Comparison of ENCODE assay signal across 19 mouse cellular contexts in the genomic region with DNA sequence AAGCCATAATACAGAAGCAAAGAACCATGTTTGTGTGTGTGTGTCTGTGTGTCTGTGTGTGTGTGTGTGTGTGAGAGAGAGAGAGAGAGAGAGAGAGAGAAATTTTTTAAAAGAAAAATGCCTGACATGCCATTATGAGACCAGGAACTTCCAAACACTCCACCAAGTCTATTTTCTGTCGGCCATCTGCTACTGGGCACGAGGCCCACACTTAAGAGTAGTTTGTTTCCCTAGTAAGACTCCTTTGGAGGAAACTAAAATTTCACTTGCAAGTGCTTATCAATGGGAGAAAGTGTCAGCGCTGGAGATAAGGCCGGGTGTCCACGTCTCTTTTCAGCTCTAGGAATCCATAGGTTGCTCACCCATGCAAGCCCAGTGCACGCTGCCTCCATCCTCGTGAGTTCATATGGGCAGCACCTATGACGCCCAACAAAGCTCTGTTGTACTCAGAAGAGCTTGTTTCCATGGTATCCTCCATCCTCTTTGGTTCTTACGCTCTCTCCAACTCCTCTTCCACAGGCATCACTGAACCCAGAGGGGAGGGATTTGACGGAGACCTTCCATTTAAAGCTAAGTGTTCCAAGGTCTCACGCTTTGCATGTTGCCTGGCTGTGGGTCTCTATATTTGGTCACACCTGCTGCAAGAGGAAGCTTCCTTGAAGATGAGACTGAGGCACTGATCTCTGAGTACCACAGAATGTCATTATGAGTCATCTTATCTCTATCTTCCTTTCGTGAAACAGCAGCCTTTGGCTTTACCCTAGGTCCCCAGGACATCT.
DNase-seq lines count a peak whose midpoint lies in the region; ATAC-seq and TF ChIP-seq lines count a peak whose summit lies in the region.
"Had no signal": no experiment of that assay in that cellular context is flagged by ENCODE, and none has a peak within 500 bp of the region (broad histone marks: within the 10 kb centered on the region; RNA-seq: fewer than 3 reads in every experiment).

No protein-coding gene starts in this region.

- no peaks in the 10 kb centered on the region for H3K9me3 ChIP-seq in forebrain, postnatal 0 days (ENCODE audit: low read length)
- H3K9me3 ChIP-seq in forebrain, embryonic 16.5 days (ENCODE audit: control insufficient read depth, low read length), result no peaks in the 10 kb centered on the region
- H3K9me3 ChIP-seq in lung, postnatal 0 days (ENCODE audit: low read length), result no peaks in the 10 kb centered on the region
- H3K9me3 ChIP-seq: embryonic facial prominence, embryonic 12.5 days; heart, embryonic 13.5 days; limb, embryonic 10.5 days; midbrain, embryonic 15.5 days had no signal

- peak; percentile 80 for DNase-seq in forebrain, postnatal 0 days
- peak; percentile 8 for DNase-seq in lung, postnatal 0 days (ENCODE audit: low spot score)
- no peak for DNase-seq in lung, postnatal 36 days
- DNase-seq in left cerebral cortex, postnatal 25 days (ENCODE audit: low spot score in 2 of 2), result peak; percentile 20 to 75
- DNase-seq in right cerebral cortex, postnatal 4 days, result peak; percentile 32
- no peak for DNase-seq in c-Kit-positive CD71-positive TER-119-positive erythroid progenitor cells, embryonic 14.5 days (ENCODE audit: low spot score)
- DNase-seq in cerebellum, adult 11 months, result no peak
- DNase-seq: cerebellum, adult 18-20 months; heart, postnatal 36 days; kidney, adult 8-10 months; kidney, postnatal 25 days; lung, adult 2 months; thymus, adult 2 months had no signal

- H3K4me3 ChIP-seq in forebrain, postnatal 0 days (ENCODE audit: low read depth, low read length), result no peak overlapping the region
- no peak overlapping the region for H3K4me3 ChIP-seq in forebrain, embryonic 16.5 days (replicated peaks; ENCODE audit: low read length)
- no peak overlapping the region for H3K4me3 ChIP-seq in lung, postnatal 0 days (ENCODE audit: low read depth, low read length)
- H3K4me3 ChIP-seq: embryonic facial prominence, embryonic 12.5 days; heart, embryonic 13.5 days; limb, embryonic 10.5 days; midbrain, embryonic 15.5 days had no signal

- H3K9ac ChIP-seq in forebrain, postnatal 0 days, result no peak overlapping the region
- no peak overlapping the region for H3K9ac ChIP-seq in forebrain, embryonic 16.5 days (replicated peaks; ENCODE audit: low read depth, low read length)
- no peak overlapping the region for H3K9ac ChIP-seq in lung, postnatal 0 days (replicated peaks; ENCODE audit: low read depth)
- H3K9ac ChIP-seq: embryonic facial prominence, embryonic 12.5 days; heart, embryonic 13.5 days; midbrain, embryonic 15.5 days had no signal

- WGBS in forebrain, postnatal 0 days, result 72% methylated on average over 12 of the region's 12 CpGs
- 87% methylated on average over 12 of the region's 12 CpGs for WGBS in forebrain, embryonic 16.5 days
- WGBS in lung, postnatal 0 days, result 63% methylated on average over 12 of the region's 12 CpGs

- no peak for TF ChIP-seq EP300 in lung, postnatal 0 days (IDR thresholded peaks at IDR 0.05)

- TF ChIP-seq CTCF in forebrain, postnatal 0 days (IDR thresholded peaks at IDR 0.05; ENCODE audit: low read depth), result no peak
- no peak for TF ChIP-seq CTCF in lung, postnatal 0 days (IDR thresholded peaks at IDR 0.05)

- peak; percentile 83 for ATAC-seq in forebrain, postnatal 0 days
- ATAC-seq in forebrain, embryonic 16.5 days, result no peak
- no peak for ATAC-seq in lung, postnatal 0 days
- ATAC-seq: midbrain, embryonic 15.5 days had no signal

- peak overlapping the region; percentile 54 for H3K27ac ChIP-seq in forebrain, postnatal 0 days (ENCODE audit: low read depth, low read length)
- no peak overlapping the region for H3K27ac ChIP-seq in forebrain, embryonic 16.5 days (ENCODE audit: low read length)
- H3K27ac ChIP-seq in lung, postnatal 0 days (ENCODE audit: low read length), result no peak overlapping the region
- H3K27ac ChIP-seq: embryonic facial prominence, embryonic 12.5 days; heart, embryonic 13.5 days; limb, embryonic 10.5 days; midbrain, embryonic 15.5 days had no signal

- H3K36me3 ChIP-seq in forebrain, postnatal 0 days (ENCODE audit: insufficient read depth), result no peaks in the 10 kb centered on the region
- H3K36me3 ChIP-seq in forebrain, embryonic 16.5 days (ENCODE audit: control insufficient read depth, insufficient read depth), result no peaks in the 10 kb centered on the region
- H3K36me3 ChIP-seq in lung, postnatal 0 days (ENCODE audit: insufficient read depth, low read length), result no peaks in the 10 kb centered on the region
- H3K36me3 ChIP-seq: embryonic facial prominence, embryonic 12.5 days; heart, embryonic 13.5 days; limb, embryonic 10.5 days; midbrain, embryonic 15.5 days had no signal

- intact Hi-C loops in left cerebral cortex, postnatal 25 days (cut with DNase I), result no loop called here

- no peak overlapping the region for H3K4me2 ChIP-seq in forebrain, postnatal 0 days (ENCODE audit: low read depth)
- H3K4me2 ChIP-seq in forebrain, embryonic 16.5 days (ENCODE audit: low read length), result no peak overlapping the region
- no peak overlapping the region for H3K4me2 ChIP-seq in lung, postnatal 0 days (replicated peaks; ENCODE audit: low read depth, low read length)
- H3K4me2 ChIP-seq: embryonic facial prominence, embryonic 12.5 days; heart, embryonic 13.5 days; liver, embryonic 11.5 days; midbrain, embryonic 15.5 days had no signal

- no peaks in the 10 kb centered on the region for H3K4me1 ChIP-seq in forebrain, postnatal 0 days (ENCODE audit: insufficient read depth)
- H3K4me1 ChIP-seq in forebrain, embryonic 16.5 days (replicated peaks; ENCODE audit: control insufficient read depth, insufficient read depth, low read length), result no peaks in the 10 kb centered on the region
- no peaks in the 10 kb centered on the region for H3K4me1 ChIP-seq in lung, postnatal 0 days (ENCODE audit: insufficient read depth, low read depth, low read length)
- H3K4me1 ChIP-seq: limb, embryonic 10.5 days; midbrain, embryonic 15.5 days had no signal

- no peaks in the 10 kb centered on the region for H3K27me3 ChIP-seq in forebrain, postnatal 0 days (ENCODE audit: insufficient read depth, low read length)
- H3K27me3 ChIP-seq in forebrain, embryonic 16.5 days (replicated peaks; ENCODE audit: control insufficient read depth, insufficient read depth, low read length), result no peaks in the 10 kb centered on the region
- no peaks in the 10 kb centered on the region for H3K27me3 ChIP-seq in lung, postnatal 0 days (replicated peaks; ENCODE audit: insufficient read depth, low read length)
- H3K27me3 ChIP-seq: heart, embryonic 13.5 days; midbrain, embryonic 15.5 days had no signal

Comparison
In these comparisons a context has a peak if more than half of its experiments do, and no peak if none do; other contexts are left out.
1. DNase-seq: peak in forebrain, postnatal 0 days (single experiment), lung, postnatal 0 days (single experiment), left cerebral cortex, postnatal 25 days (2 of 2) and right cerebral cortex, postnatal 4 days (single experiment); none in lung, postnatal 36 days (single experiment), c-Kit-positive CD71-positive TER-119-positive erythroid progenitor cells, embryonic 14.5 days (single experiment) and cerebellum, adult 11 months (single experiment).